Mouse (Mus musculus): ENCODE data around the gene Cand1. TPM values are rescaled to one million over a fixed set of nuclear protein-coding genes. Genes with fewer than 3 reads are reported as not detected.

Gene Cand1
- polyA plus RNA-seq, 1 experiment = 30.8 TPM

DNA sequence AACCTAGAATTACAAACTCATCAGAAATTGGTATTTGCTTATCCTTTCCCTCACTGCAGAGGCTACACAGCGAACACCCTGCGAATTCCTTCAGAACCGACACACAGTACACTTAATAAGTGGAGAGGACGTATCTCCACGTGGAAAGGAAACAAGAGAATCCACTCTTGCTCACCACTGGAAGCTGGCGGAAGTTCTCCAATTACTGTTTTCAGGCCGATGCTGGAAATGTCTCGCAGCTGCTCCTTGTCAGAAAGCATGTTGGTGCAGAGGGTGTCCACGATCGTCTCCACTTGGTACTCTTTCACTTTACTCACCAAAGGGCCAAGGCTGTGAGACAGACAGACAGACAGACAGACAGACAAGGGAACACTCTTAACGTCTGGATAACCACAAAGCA is 20.4 kb downstream of the Cand1 start:
- peaks cover 63% of the 10 kb centered on the region for H3K79me2 ChIP-seq (ENCODE audit: control insufficient read depth, insufficient read depth)
- no peak overlapping the region for H3K4me3 ChIP-seq
- peaks cover 34% of the 10 kb centered on the region for H3K36me3 ChIP-seq (ENCODE audit: control insufficient read depth, insufficient read depth)
- H3ac ChIP-seq (ENCODE audit: control insufficient read depth, insufficient read length) = no peak overlapping the region
- H3K4me2 ChIP-seq (ENCODE audit: low read depth) = peak overlapping the region; percentile 53
- H3K27me3 ChIP-seq (ENCODE audit: control insufficient read depth, insufficient read depth, insufficient read length) = no peaks in the 10 kb centered on the region
- TF ChIP-seq TCF3 (IDR thresholded peaks at IDR 0.05; ENCODE audit: insufficient read length, low read depth) = no peak
- no peak for TF ChIP-seq SRF (IDR thresholded peaks at IDR 0.05; ENCODE audit: control insufficient read depth, insufficient read length, low read depth)
- no peak for TF ChIP-seq REST (IDR thresholded peaks at IDR 0.05; ENCODE audit: insufficient read depth, insufficient read length)
- no peak for TF ChIP-seq CEBPB (IDR thresholded peaks at IDR 0.05; ENCODE audit: insufficient read depth, poor library complexity, severe bottlenecking)
- TF ChIP-seq E2F4 (IDR thresholded peaks at IDR 0.05; ENCODE audit: insufficient read depth) = no peak
- no peak for TF ChIP-seq USF1 (IDR thresholded peaks at IDR 0.05; ENCODE audit: low read depth)
- peak in 1 of 3 experiments; percentile 22 for TF ChIP-seq MYOG (IDR thresholded peaks at IDR 0.05; ENCODE audit: control insufficient read depth in 1 of 3, insufficient read depth in 1 of 3, insufficient read length in 2 of 3, low read depth in 2 of 3)
- TF ChIP-seq POLR2A (IDR thresholded peaks at IDR 0.05; ENCODE audit: insufficient read length, low read depth) = no peak
- peak in 2 of 3 experiments; percentile 50 to 52 for TF ChIP-seq MYOD1 (IDR thresholded peaks at IDR 0.05; ENCODE audit: control insufficient read depth in 1 of 3, insufficient read length in 2 of 3, low read depth in 2 of 3)

DNA sequence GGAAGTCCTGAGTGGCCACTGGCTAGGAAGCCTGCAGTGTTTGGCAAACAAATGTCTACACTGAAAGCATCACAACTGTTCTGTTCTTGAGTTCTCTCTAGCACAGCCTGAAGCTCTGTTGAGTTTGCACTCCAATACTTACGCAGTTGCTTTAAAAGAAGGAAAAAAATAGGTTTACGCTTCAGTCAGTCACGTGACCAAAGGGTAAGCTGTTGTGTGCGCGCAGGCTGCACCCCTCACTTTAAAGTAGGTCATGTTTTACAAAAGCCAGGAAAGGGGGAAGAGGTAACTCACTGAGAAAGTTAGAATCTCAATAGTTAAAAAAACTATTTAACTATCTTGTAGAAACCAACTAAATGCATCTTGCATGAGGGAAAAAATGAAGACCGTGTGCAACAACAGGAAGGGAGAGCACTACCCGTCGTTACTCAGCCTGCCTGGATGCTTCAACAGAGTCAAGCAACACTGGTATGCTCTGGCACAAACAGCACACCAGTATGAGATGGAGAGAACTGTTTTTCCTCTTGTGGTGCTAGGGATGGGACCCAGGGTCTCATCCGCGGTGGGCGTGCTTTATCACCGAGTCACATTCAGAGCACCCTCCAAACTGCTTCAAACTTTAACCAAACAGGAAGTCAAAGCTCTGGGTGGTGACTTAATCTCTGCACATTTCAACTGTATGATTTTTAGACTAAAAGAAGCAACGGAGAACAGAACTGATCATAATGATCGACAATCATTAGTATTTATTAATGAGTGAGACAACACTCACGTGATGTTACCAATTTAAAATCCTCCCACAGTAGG is 21.4 kb downstream of the Cand1 start:
- TF ChIP-seq POLR2AphosphoS2 (IDR thresholded peaks at IDR 0.05; ENCODE audit: insufficient read length, low read depth) (no peak), MYOG (IDR thresholded peaks at IDR 0.05; ENCODE audit: control insufficient read depth in 1 of 3, insufficient read depth in 1 of 3, insufficient read length in 2 of 3, low read depth in 2 of 3) (no peak), TCF3 (IDR thresholded peaks at IDR 0.05; ENCODE audit: insufficient read length, low read depth) (no peak), USF1 (IDR thresholded peaks at IDR 0.05; ENCODE audit: low read depth) (no peak), MAX (IDR thresholded peaks at IDR 0.05; ENCODE audit: low read depth) (no peak), TCF12 (IDR thresholded peaks at IDR 0.05; ENCODE audit: insufficient read depth, poor library complexity, severe bottlenecking) (no peak), MYOD1 (IDR thresholded peaks at IDR 0.05; ENCODE audit: control insufficient read depth in 1 of 3, insufficient read length in 2 of 3, low read depth in 2 of 3) (no peak), SRF (IDR thresholded peaks at IDR 0.05; ENCODE audit: control insufficient read depth, insufficient read length, low read depth) (no peak), CEBPB (IDR thresholded peaks at IDR 0.05; ENCODE audit: insufficient read depth, poor library complexity, severe bottlenecking) (no peak), E2F4 (IDR thresholded peaks at IDR 0.05; ENCODE audit: insufficient read depth) (no peak), REST (IDR thresholded peaks at IDR 0.05; ENCODE audit: insufficient read depth, insufficient read length) (no peak), POLR2A (IDR thresholded peaks at IDR 0.05; ENCODE audit: insufficient read length, low read depth) (no peak)
- Histone ChIP-seq H3K36me3 (ENCODE audit: control insufficient read depth, insufficient read depth) (peaks cover 42% of the 10 kb centered on the region), H3ac (ENCODE audit: control insufficient read depth, insufficient read length) (no peak overlapping the region), H3K27me3 (ENCODE audit: control insufficient read depth, insufficient read depth, insufficient read length) (no peaks in the 10 kb centered on the region), H3K79me2 (ENCODE audit: control insufficient read depth, insufficient read depth) (peaks cover 54% of the 10 kb centered on the region), H3K4me2 (ENCODE audit: low read depth) (no peak overlapping the region), H3K4me3 (no peak overlapping the region)

DNA sequence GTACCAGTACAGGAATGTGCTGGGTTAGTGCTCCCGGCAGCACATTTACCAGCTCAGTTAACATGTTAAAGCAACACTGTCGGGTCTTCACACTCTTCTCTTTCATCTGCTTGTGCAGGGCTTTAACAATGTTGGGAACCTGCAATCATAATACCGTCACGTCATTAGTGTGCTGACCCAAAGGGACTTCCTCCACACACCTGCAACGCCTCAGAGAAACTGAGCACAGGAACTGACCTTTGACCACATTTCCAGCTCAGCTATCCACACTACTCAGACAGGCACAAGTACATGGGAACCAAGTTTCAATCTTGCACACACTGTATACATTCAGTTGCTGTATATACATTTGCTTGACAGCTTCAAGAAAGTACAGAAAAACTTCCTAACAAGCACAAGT is 27.4 kb downstream of the Cand1 start:
- no peaks in the 10 kb centered on the region for H3K27me3 ChIP-seq (ENCODE audit: control insufficient read depth, insufficient read depth, insufficient read length)
- TF ChIP-seq TCF12 (IDR thresholded peaks at IDR 0.05; ENCODE audit: insufficient read depth, poor library complexity, severe bottlenecking) (no peak), CEBPB (IDR thresholded peaks at IDR 0.05; ENCODE audit: insufficient read depth, poor library complexity, severe bottlenecking) (no peak), REST (IDR thresholded peaks at IDR 0.05; ENCODE audit: insufficient read depth, insufficient read length) (no peak), POLR2A (IDR thresholded peaks at IDR 0.05; ENCODE audit: insufficient read length, low read depth) (no peak), E2F4 (IDR thresholded peaks at IDR 0.05; ENCODE audit: insufficient read depth) (no peak), SRF (IDR thresholded peaks at IDR 0.05; ENCODE audit: control insufficient read depth, insufficient read length, low read depth) (no peak), MYOD1 (IDR thresholded peaks at IDR 0.05; ENCODE audit: control insufficient read depth in 1 of 3, insufficient read length in 2 of 3, low read depth in 2 of 3) (no peak), TCF3 (IDR thresholded peaks at IDR 0.05; ENCODE audit: insufficient read length, low read depth) (no peak), POLR2AphosphoS2 (IDR thresholded peaks at IDR 0.05; ENCODE audit: insufficient read length, low read depth) (no peak)
- no peak overlapping the region for H3K4me2 ChIP-seq (ENCODE audit: low read depth)
- H3K4me3 ChIP-seq = no peak overlapping the region
- H3K79me2 ChIP-seq (ENCODE audit: control insufficient read depth, insufficient read depth) = no peaks in the 10 kb centered on the region
- H3K36me3 ChIP-seq (ENCODE audit: control insufficient read depth, insufficient read depth) = peaks cover 89% of the 10 kb centered on the region
- H3ac ChIP-seq (ENCODE audit: control insufficient read depth, insufficient read length) = no peak overlapping the region

DNA sequence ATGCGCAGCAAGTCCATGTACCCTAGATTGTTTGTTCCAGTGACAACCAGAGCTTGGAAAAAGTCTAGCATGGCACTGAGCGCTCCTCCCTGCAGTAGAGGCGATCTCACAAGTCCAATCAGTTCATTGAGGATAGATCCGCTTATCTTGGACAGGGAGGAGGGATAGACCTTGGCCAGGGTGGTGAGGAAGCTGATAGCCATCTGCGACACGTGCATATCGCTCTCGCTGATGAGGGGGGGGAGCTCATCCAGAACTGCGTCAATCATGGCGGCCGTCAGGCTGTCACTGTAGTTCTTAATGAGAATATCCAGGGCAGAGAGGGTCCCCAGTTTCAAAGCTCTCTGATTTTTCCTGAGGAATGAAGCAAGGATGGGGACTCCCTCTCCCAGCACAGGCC is 28.6 kb downstream of the Cand1 start:
- no peak overlapping the region for H3ac ChIP-seq (ENCODE audit: control insufficient read depth, insufficient read length)
- H3K36me3 ChIP-seq (ENCODE audit: control insufficient read depth, insufficient read depth) = peaks cover 85% of the 10 kb centered on the region
- H3K79me2 ChIP-seq (ENCODE audit: control insufficient read depth, insufficient read depth) = no peaks in the 10 kb centered on the region
- H3K4me3 ChIP-seq = no peak overlapping the region
- no peaks in the 10 kb centered on the region for H3K27me3 ChIP-seq (ENCODE audit: control insufficient read depth, insufficient read depth, insufficient read length)
- TF ChIP-seq E2F4 (IDR thresholded peaks at IDR 0.05; ENCODE audit: insufficient read depth) = no peak
- no peak for TF ChIP-seq USF1 (IDR thresholded peaks at IDR 0.05; ENCODE audit: low read depth)
- TF ChIP-seq MYOG (IDR thresholded peaks at IDR 0.05; ENCODE audit: control insufficient read depth in 1 of 3, insufficient read depth in 1 of 3, insufficient read length in 2 of 3, low read depth in 2 of 3) = no peak
- TF ChIP-seq CEBPB (IDR thresholded peaks at IDR 0.05; ENCODE audit: insufficient read depth, poor library complexity, severe bottlenecking) = no peak
- TF ChIP-seq REST (IDR thresholded peaks at IDR 0.05; ENCODE audit: insufficient read depth, insufficient read length) = no peak
- TF ChIP-seq SRF (IDR thresholded peaks at IDR 0.05; ENCODE audit: control insufficient read depth, insufficient read length, low read depth) = no peak
- TF ChIP-seq TCF12 (IDR thresholded peaks at IDR 0.05; ENCODE audit: insufficient read depth, poor library complexity, severe bottlenecking) = no peak
- TF ChIP-seq MYOD1 (IDR thresholded peaks at IDR 0.05; ENCODE audit: control insufficient read depth in 1 of 3, insufficient read length in 2 of 3, low read depth in 2 of 3) = no peak
- no peak for TF ChIP-seq MAX (IDR thresholded peaks at IDR 0.05; ENCODE audit: low read depth)
- TF ChIP-seq POLR2A (IDR thresholded peaks at IDR 0.05; ENCODE audit: insufficient read length, low read depth) = no peak
- TF ChIP-seq POLR2AphosphoS2 (IDR thresholded peaks at IDR 0.05; ENCODE audit: insufficient read length, low read depth) = no peak
- no peak for TF ChIP-seq TCF3 (IDR thresholded peaks at IDR 0.05; ENCODE audit: insufficient read length, low read depth)
- no peak overlapping the region for H3K4me2 ChIP-seq (ENCODE audit: low read depth)

All from myocyte (in vitro differentiated cells).